Mouse (Mus musculus) MEL (cell line): ENCODE measurements around the gene Mrpl38. TPM values are rescaled to one million over a fixed set of nuclear protein-coding genes. Genes with fewer than 3 reads are reported as not detected.
A peak's percentile ranks its signal among the peaks of the same experiment; 100 is the strongest.

Experiments
- DNase-seq: peaks from one replicate; pipeline ENCODE4 v3.0.0; 2011; ENCODE audit warnings: low read depth, low spot score
- H3K27ac ChIP-seq: 2 replicates; pipeline ENCODE4 v1.5.1; 2012; ENCODE audit warnings: low read depth, mild to moderate bottlenecking, control low read depth, low read length, moderate library complexity; ENCODE audit not compliant: control insufficient read depth
- H3K27me3 ChIP-seq, 2 experiments: fragments of 150-350 bp in 1 of 2; sonication (generic) in 1 of 2; 2 replicates each; pipeline ENCODE4 v1.6.1; 2012; ENCODE audit warnings: low read length in 2 of 2, mild to moderate bottlenecking in 2 of 2, improper control_type of control experiment in 1 of 2, moderate library complexity in 1 of 2; ENCODE audit not compliant: insufficient read depth in 2 of 2, control insufficient read depth in 1 of 2
- H3K36me3 ChIP-seq, 2 experiments: 2 replicates each; pipeline ENCODE4 v1.6.1; 2012 to 2014; ENCODE audit warnings: low read length in 2 of 2, improper control_type of control experiment in 1 of 2, inconsistent platforms in 1 of 2, mild to moderate bottlenecking in 1 of 2; ENCODE audit not compliant: insufficient read depth in 2 of 2, control insufficient read depth in 1 of 2
- H3K4me1 ChIP-seq, 2 experiments: fragments of 150-350 bp in 1 of 2; sonication (generic) in 1 of 2; 2 replicates each; pipeline ENCODE4 v1.6.1; 2012; ENCODE audit warnings: low read length in 2 of 2, improper control_type of control experiment in 1 of 2, mild to moderate bottlenecking in 1 of 2; ENCODE audit not compliant: insufficient read depth in 2 of 2, control insufficient read depth in 1 of 2
- H3K4me3 ChIP-seq, 2 experiments: fragments of 150-350 bp in 1 of 2; sonication (generic) in 1 of 2; 2 replicates each; pipeline ENCODE4 v1.5.1; 2012; ENCODE audit warnings: low read depth in 2 of 2, low read length in 2 of 2, mild to moderate bottlenecking in 2 of 2, moderate library complexity in 2 of 2, control low read depth in 1 of 2, improper control_type of control experiment in 1 of 2; ENCODE audit not compliant: control insufficient read depth in 1 of 2, insufficient read depth in 1 of 2
- H3K79me2 ChIP-seq: 2 replicates; pipeline ENCODE4 v1.6.1; 2012; ENCODE audit warnings: mild to moderate bottlenecking, low read length, moderate library complexity; ENCODE audit not compliant: control insufficient read depth, poor library complexity, insufficient read depth
- H3K9ac ChIP-seq: 2 replicates; pipeline ENCODE4 v1.6.1; 2012; ENCODE audit warnings: low read depth, mild to moderate bottlenecking, control low read depth, low read length, moderate library complexity; ENCODE audit not compliant: control insufficient read depth, poor library complexity, severe bottlenecking
- H3K9me3 ChIP-seq: fragments of 150-350 bp; sonication (generic); replicated peaks from 2 replicates; pipeline ENCODE4 v1.6.1; 2012; ENCODE audit warnings: mild to moderate bottlenecking, low read length, improper control_type of control experiment, moderate library complexity; ENCODE audit not compliant: insufficient read depth
- BHLHE40 ChIP-seq: IDR thresholded peaks from 2 replicates; pipeline ENCODE4 v1.6.1; 2012; ENCODE audit warnings: low read depth, mild to moderate bottlenecking, inconsistent platforms, low read length, improper control_type of control experiment, borderline replicate concordance
- ELF1 ChIP-seq: IDR thresholded peaks from 2 replicates; pipeline ENCODE4 v1.6.1; 2014; ENCODE audit warnings: low read depth, mild to moderate bottlenecking, inconsistent platforms, low read length, improper control_type of control experiment, moderate library complexity
- EP300 ChIP-seq, 2 experiments: IDR thresholded peaks; 2 replicates each; pipeline ENCODE4 v1.6.1; 2011; ENCODE audit warnings: improper control_type of control experiment in 2 of 2, low read length in 2 of 2, low read depth in 1 of 2, mild to moderate bottlenecking in 1 of 2
- ETS1 ChIP-seq: IDR thresholded peaks from 2 replicates; pipeline ENCODE4 v1.6.1; 2012; ENCODE audit warnings: low read depth, mild to moderate bottlenecking, inconsistent platforms, low read length, improper control_type of control experiment, moderate library complexity
- GABPA ChIP-seq: IDR thresholded peaks from 2 replicates; pipeline ENCODE4 v1.6.1; 2012; ENCODE audit warnings: low read depth, mild to moderate bottlenecking, inconsistent platforms, low read length, improper control_type of control experiment, moderate library complexity
- MAFK ChIP-seq: IDR thresholded peaks from 2 replicates; pipeline ENCODE4 v1.6.1; 2011; ENCODE audit warnings: low read depth, mild to moderate bottlenecking, low read length, improper control_type of control experiment, borderline replicate concordance
- MAZ ChIP-seq: IDR thresholded peaks from 2 replicates; pipeline ENCODE4 v1.6.1; 2012; ENCODE audit warnings: low read depth, mild to moderate bottlenecking, inconsistent platforms, low read length, improper control_type of control experiment
- RAD21 ChIP-seq: IDR thresholded peaks from 2 replicates; pipeline ENCODE4 v1.6.1; 2011; ENCODE audit warnings: mild to moderate bottlenecking, low read depth, low read length, improper control_type of control experiment
- TAL1 ChIP-seq: IDR thresholded peaks from 2 replicates; pipeline ENCODE4 v1.6.1; 2012; ENCODE audit warnings: mild to moderate bottlenecking, inconsistent platforms, low read length, moderate library complexity, mixed read lengths
- polyA plus RNA-seq, 2 experiments: library from polyadenylated mRNA; stranded (reverse) in 1 of 2; unstranded in 1 of 2; fragments of >175 nt in 1 of 2; fragments of >200 nt in 1 of 2; gene quantifications; 2 replicates each; pipeline versions ENCODE4 v1.2.1 to v1.2.4; 2012; ENCODE audit warnings: low replicate concordance in 2 of 2, low read depth in 1 of 2; ENCODE audit not compliant: insufficient read length in 2 of 2, insufficient read depth in 1 of 2, missing spikeins in 1 of 2
- total RNA-seq: library from RNA; depleted of rRNA; stranded (reverse); fragments of 300-350 nt; gene quantifications from 2 replicates; pipeline ENCODE4 v1.2.3, GENCODE M21; 2012

Mrpl38 gene
- total and polyA plus RNA-seq, 3 experiments, result 105 to 157 TPM; not detected in 1

DNA sequence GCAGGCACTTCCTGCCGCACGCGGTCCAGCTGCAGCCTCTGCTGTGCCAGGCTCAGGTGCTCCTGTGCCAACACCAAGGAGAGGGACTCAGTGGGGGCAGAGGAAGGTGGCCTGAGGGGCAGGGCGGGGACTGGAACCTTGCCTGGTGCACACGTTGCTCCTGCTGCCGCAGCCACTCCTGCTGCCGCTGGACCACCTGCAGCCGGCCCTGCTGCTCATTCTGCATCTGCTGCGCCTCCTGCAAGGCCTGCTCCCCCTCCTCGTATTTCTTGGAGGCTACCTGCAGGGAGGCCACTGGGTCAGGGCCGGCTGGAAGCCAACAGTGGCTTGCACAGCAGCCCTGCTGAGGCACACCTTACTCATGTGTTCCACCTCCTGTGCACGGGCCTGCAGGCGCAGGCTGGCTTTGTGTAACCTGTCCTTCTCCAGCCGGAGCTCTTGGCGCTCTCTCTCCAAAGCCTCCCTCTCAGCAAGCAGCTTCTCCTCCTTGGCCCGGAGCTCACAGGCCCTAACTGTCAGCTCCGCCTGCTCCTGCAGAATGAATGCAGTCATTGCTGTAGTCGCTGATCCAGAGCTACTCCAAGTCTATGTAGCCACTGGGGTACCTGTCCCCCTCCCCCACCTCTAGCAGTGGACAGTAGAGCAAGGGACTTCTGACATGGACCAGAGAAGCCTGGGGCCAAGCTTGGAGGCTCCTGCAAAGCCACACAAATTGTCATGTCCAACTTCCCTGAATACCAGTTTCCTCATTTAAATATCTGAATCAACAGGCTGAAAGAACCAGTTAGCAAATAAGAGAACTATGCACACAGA is 7.0 kb upstream of the Mrpl38 start (continued):
- no peak for TF ChIP-seq MAFK
- no peak for TF ChIP-seq ETS1
- no peak for TF ChIP-seq GABPA

DNA sequence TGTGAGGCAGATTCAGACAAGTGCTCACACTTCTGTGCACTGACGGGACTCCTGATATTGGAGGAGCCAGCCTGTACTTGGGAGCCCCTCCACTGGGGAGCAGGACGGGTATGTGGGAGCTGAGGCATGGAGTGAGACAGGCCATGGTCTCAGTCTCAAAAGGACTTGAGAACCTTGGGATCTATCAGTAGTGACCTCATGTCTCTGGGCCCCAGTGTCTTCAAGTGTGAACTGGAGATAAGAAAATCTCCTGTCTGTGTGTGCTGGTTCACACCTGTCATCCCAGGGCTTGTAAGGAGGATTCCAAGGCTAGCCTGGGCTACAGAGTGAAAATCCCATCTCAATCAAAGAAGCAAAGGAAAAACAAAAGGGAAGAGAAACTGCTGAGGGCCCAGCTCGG is 4.8 kb upstream of the Mrpl38 start:
- no peak overlapping the region for H3K4me3 ChIP-seq
- DNase-seq, result no peak
- H3K27me3 ChIP-seq, result no peaks in the 10 kb centered on the region
- H3K79me2 ChIP-seq, result peaks cover 1% of the 10 kb centered on the region
- H3K9me3 ChIP-seq, result no peaks in the 10 kb centered on the region
- peaks cover 1 to 15% of the 10 kb centered on the region in 2 experiments; a peak in 3 of 4 replicates for H3K36me3 ChIP-seq
- H3K27ac ChIP-seq, result no peak overlapping the region
- TF ChIP-seq ELF1 (no peak), TAL1 (peak; percentile 40; the same call in 1 of the 2 replicates), RAD21 (no peak)
- peaks cover 6 to 26% of the 10 kb centered on the region in 2 experiments; a peak in 3 of 4 replicates for H3K4me1 ChIP-seq
- no peak overlapping the region for H3K9ac ChIP-seq

- H3K27me3 ChIP-seq, result no peaks in the 10 kb centered on the region
- peak overlapping the region; percentile 1; the same call in 1 of the 2 replicates for H3K9ac ChIP-seq
- H3K4me3 ChIP-seq, result no peak overlapping the region
- peak; percentile 69 for DNase-seq
- H3K27ac ChIP-seq, result peak overlapping the region; percentile 20
- peaks cover 6 to 26% of the 10 kb centered on the region in 2 experiments; a peak in 3 of 4 replicates for H3K4me1 ChIP-seq
- H3K79me2 ChIP-seq, result peaks cover 11% of the 10 kb centered on the region
- no peaks in the 10 kb centered on the region for H3K9me3 ChIP-seq
- peak; percentile 38; the same call in 1 of the 2 replicates for TF ChIP-seq MAFK
- TF ChIP-seq BHLHE40, result no peak
- TF ChIP-seq RAD21, result no peak
- peak; percentile 82 for TF ChIP-seq GABPA
- peak in 1 of 2 experiments; percentile 11; a peak in 1 of 4 replicates for TF ChIP-seq EP300 (IDR thresholded peaks at IDR 0.05; ENCODE audit: low read depth in 1 of 2, low read length in 2 of 2)
- peaks cover 0 to 18% of the 10 kb centered on the region in 2 experiments; a peak in 2 of 4 replicates for H3K36me3 ChIP-seq
Observed at GRCm38 (mm10) chr11:116142211-116142991, 3.7 kb upstream of the Mrpl38 start.

GRCm38 (mm10) chr11:116138096-116138467 is 586 bp downstream of the Mrpl38 start:
- Histone ChIP-seq H3K4me1 (peaks cover 6 to 27% of the 10 kb centered on the region in 2 experiments; a peak in 3 of 4 replicates), H3K9ac (peak overlapping the region; percentile 89), H3K27me3 (no peaks in the 10 kb centered on the region), H3K4me3 (peak overlapping the region; percentile 88 to 89), H3K36me3 (peaks cover 0 to 15% of the 10 kb centered on the region in 2 experiments; a peak in 2 of 4 replicates), H3K9me3 (no peaks in the 10 kb centered on the region), H3K27ac (peak overlapping the region; percentile 56), H3K79me2 (peaks cover 19% of the 10 kb centered on the region)
- no peak for TF ChIP-seq MAZ
- DNase-seq, result peak; percentile 71
